ENCODE assay signal across 8 mouse cellular contexts in genomic region chr17:51811911-51812260, GRCm38 (mm10). TPM values are rescaled to one million over a fixed set of nuclear protein-coding genes. Genes with fewer than 3 reads are reported as not detected.
DNase-seq lines count a peak whose midpoint lies in the region; ATAC-seq and TF ChIP-seq lines count a peak whose summit lies in the region.

No protein-coding gene starts in this region.

- DNase-seq in embryo, embryonic 10.5 days (ENCODE audit: low spot score), result peak; percentile 66
- DNase-seq in embryo, embryonic 9.5 days (ENCODE audit: extremely low spot score), result no peak
- DNase-seq in 416B (ENCODE audit: low read depth), result peak; percentile 31
- DNase-seq in embryonic facial prominence, embryonic 14.5 days (ENCODE audit: low spot score), result no peak
- DNase-seq in urinary bladder, adult 2 months (ENCODE audit: low spot score), result no peak
- DNase-seq in left cerebral cortex, adult 18-20 months (ENCODE audit: low spot score in 2 of 2), result no peak

- H3K4me1 ChIP-seq in embryonic facial prominence, embryonic 14.5 days (ENCODE audit: control insufficient read depth, insufficient read depth, low read length), result peaks cover 4% of the 10 kb centered on the region
- H3K4me1 ChIP-seq in limb, embryonic 13.5 days, result 0 out of 2 replicates have a peak, but pooled peaks cover 6% of the 10 kb centered on the region
- no peaks in the 10 kb centered on the region for H3K4me1 ChIP-seq in small intestine, adult 2 months (ENCODE audit: control insufficient read depth, insufficient read depth, insufficient read length, low read length)

- peak overlapping the region; percentile 85 for H3K9ac ChIP-seq in embryonic facial prominence, embryonic 14.5 days (ENCODE audit: low read depth, low read length)
- H3K9ac ChIP-seq in limb, embryonic 13.5 days, result peak overlapping the region; percentile 85

- WGBS in embryonic facial prominence, embryonic 14.5 days, result under 1% methylated on average over 11 of the region's 11 CpGs
- WGBS in limb, embryonic 13.5 days, result under 1% methylated on average over 11 of the region's 11 CpGs
- 2% methylated on average over 11 of the region's 11 CpGs for WGBS in small intestine, adult 2 months

- H3K4me2 ChIP-seq in embryonic facial prominence, embryonic 14.5 days (ENCODE audit: low read depth, low read length), result peak overlapping the region; percentile 86
- H3K4me2 ChIP-seq in limb, embryonic 13.5 days (replicated peaks), result peak overlapping the region; percentile 89

- no peak for TF ChIP-seq CTCF in small intestine, adult 2 months (IDR thresholded peaks at IDR 0.05; ENCODE audit: extremely low read depth, insufficient read length, insufficient replicate concordance, low read depth, low read length)

- no peaks in the 10 kb centered on the region for H3K36me3 ChIP-seq in embryonic facial prominence, embryonic 14.5 days (ENCODE audit: control insufficient read depth, insufficient read depth, low read length)
- no peaks in the 10 kb centered on the region for H3K36me3 ChIP-seq in limb, embryonic 13.5 days
- H3K36me3 ChIP-seq in small intestine, adult 2 months (ENCODE audit: control insufficient read depth, insufficient read depth, low read length), result no peaks in the 10 kb centered on the region

- H3K27me3 ChIP-seq in embryonic facial prominence, embryonic 14.5 days (replicated peaks; ENCODE audit: control insufficient read depth, insufficient read depth, low read length), result peaks cover 6% of the 10 kb centered on the region
- peaks cover 15% of the 10 kb centered on the region for H3K27me3 ChIP-seq in limb, embryonic 13.5 days
- H3K27me3 ChIP-seq in small intestine, adult 2 months (ENCODE audit: control insufficient read depth, insufficient read depth, low read length), result peaks cover 23% of the 10 kb centered on the region

- no peaks in the 10 kb centered on the region for H3K9me3 ChIP-seq in embryonic facial prominence, embryonic 14.5 days (ENCODE audit: control insufficient read depth, low read length)
- H3K9me3 ChIP-seq in limb, embryonic 13.5 days, result no peaks in the 10 kb centered on the region

- peak overlapping the region; percentile 79; the same call in 1 of the 2 replicates for H3K27ac ChIP-seq in embryonic facial prominence, embryonic 14.5 days (replicated peaks; ENCODE audit: low read depth, low read length)
- H3K27ac ChIP-seq in limb, embryonic 13.5 days, result no peak overlapping the region
- H3K27ac ChIP-seq in small intestine, adult 2 months (ENCODE audit: insufficient read depth, low read depth, low read length), result no peak overlapping the region

- no peak for ATAC-seq in embryonic facial prominence, embryonic 14.5 days (ENCODE audit: low read depth)
- ATAC-seq in limb, embryonic 13.5 days (ENCODE audit: low FRiP score, low read depth), result peak; percentile 3; the same call in 1 of the 2 replicates

- H3K4me3 ChIP-seq in embryonic facial prominence, embryonic 14.5 days (ENCODE audit: low read depth, low read length), result peak overlapping the region; percentile 84
- H3K4me3 ChIP-seq in limb, embryonic 13.5 days, result peak overlapping the region; percentile 82
- peak overlapping the region; percentile 78 for H3K4me3 ChIP-seq in small intestine, adult 2 months (ENCODE audit: low read depth, low read length)

- TF ChIP-seq POLR2A in small intestine, adult 2 months (IDR thresholded peaks at IDR 0.05; ENCODE audit: low read depth, low read length), result no peak

RNA-seq across cellular contexts. Expression of gene Satb1, which starts 21.2 kb away (rescaled TPM):
- polyA plus RNA-seq in embryonic facial prominence, embryonic 14.5 days (2014; fragmentation: Nextera tagmentation; extraction: Ambion mirVana), result 18.8 and 20.0 TPM in 2 replicates
- 15.0 and 16.1 TPM in 2 replicates for polyA plus RNA-seq in limb, embryonic 13.5 days (2015; fragmentation: Nextera tagmentation; extraction: Ambion mirVana)
- 1.8 and 2.5 TPM in 2 replicates for polyA plus RNA-seq in small intestine, adult 2 months (2012; rRNA removed)
- polyA plus RNA-seq in urinary bladder, adult 2 months (2012; rRNA removed), result 24.1 and 37.3 TPM in 2 replicates
- total RNA-seq in left cerebral cortex, adult 18-20 months (2021), result 100 to 1,000 TPM; 120 to 129 TPM

Comparison
In these comparisons a context has a peak if more than half of its experiments do, and no peak if none do; other contexts are left out.
1. DNase-seq: peak in embryo, embryonic 10.5 days (single experiment) and 416B (single experiment); none in embryo, embryonic 9.5 days (single experiment), embryonic facial prominence, embryonic 14.5 days (single experiment), urinary bladder, adult 2 months (single experiment) and left cerebral cortex, adult 18-20 months (0 of 2).
2. Peak in every context shown above with its lines, with median percentiles within 50 percentile points of each other: H3K4me3 ChIP-seq.